Mouse (Mus musculus) hindbrain, embryonic 16.5 days (tissue): ENCODE data around the gene Znfx1. TPM values are rescaled to one million over a fixed set of nuclear protein-coding genes. Genes with fewer than 3 reads are reported as not detected.

Experiments
- ATAC-seq: fragments of 200-750 bp; cut with Nextera tagmentation; 2 replicates; pipeline ENCODE4 v1.8.0; 2017; ENCODE audit warnings: moderate TSS enrichment, moderate library complexity
- H3K27ac ChIP-seq: fragments of 300-500 bp; sonication (generic); 2 replicates; pipeline ENCODE4 v1.5.1; 2014; ENCODE audit warnings: low read depth, mild to moderate bottlenecking, control low read depth, low read length, moderate library complexity
- H3K27me3 ChIP-seq: fragments of 300-500 bp; sonication (generic); replicated peaks from 2 replicates; pipeline ENCODE4 v1.6.1; 2014; ENCODE audit warnings: low read length; ENCODE audit not compliant: control insufficient read depth, insufficient read depth
- H3K36me3 ChIP-seq: fragments of 300-500 bp; sonication (generic); 2 replicates; pipeline ENCODE4 v1.6.1; 2014; ENCODE audit warnings: mild to moderate bottlenecking, low read length, moderate library complexity, mixed read lengths; ENCODE audit not compliant: control insufficient read depth, insufficient read depth
- H3K4me1 ChIP-seq: fragments of 300-500 bp; sonication (generic); 2 replicates; pipeline ENCODE4 v1.6.1; 2014; ENCODE audit warnings: low read depth, low read length; ENCODE audit not compliant: control insufficient read depth, insufficient read depth
- H3K4me2 ChIP-seq: fragments of 300-500 bp; sonication (generic); 2 replicates; pipeline ENCODE4 v1.6.1; 2014; ENCODE audit warnings: mild to moderate bottlenecking, low read length, control low read depth, moderate library complexity
- H3K4me3 ChIP-seq: fragments of 300-500 bp; sonication (generic); 2 replicates; pipeline ENCODE4 v1.5.1; 2014; ENCODE audit warnings: mild to moderate bottlenecking, low read length, control low read depth, moderate library complexity
- H3K9ac ChIP-seq: fragments of 300-500 bp; sonication (generic); 2 replicates; pipeline ENCODE4 v1.6.1; 2014; ENCODE audit warnings: low read depth, mild to moderate bottlenecking, control low read depth, low read length, moderate library complexity
- H3K9me3 ChIP-seq: fragments of 300-500 bp; sonication (generic); 2 replicates; pipeline ENCODE4 v1.6.1; 2014; ENCODE audit warnings: mild to moderate bottlenecking, low read length, moderate library complexity; ENCODE audit not compliant: control insufficient read depth
- WGBS: fragments of 180-500 bp; shearing (Covaris S2); extraction: QIAGEN DNeasy Blood & Tissue Kit; methylation state at CpG from one replicate; pipeline ENCODE4 v1.1.7; 2014; 5-methylcytosine and 5-hydroxymethylcytosine counted together
- polyA plus RNA-seq: library from polyadenylated mRNA; unstranded; fragments of >200 nt; fragmentation: Nextera tagmentation; extraction: Ambion mirVana; gene quantifications from 2 replicates; pipeline ENCODE4 v1.2.1, GENCODE M21; 2015

Gene Znfx1
- polyA plus RNA-seq, 1 experiment from 2014 or later = 6.8 TPM

GRCm38 (mm10) chr2:166995796-166996532 is 66.9 kb downstream of the Znfx1 start, which contains the start of gene Stau1:
TSS of gene Stau1 (minus strand) at chr2:166996299.
- H3K27me3 ChIP-seq = no peaks in the 10 kb centered on the region
- peak within 1 kb of the TSS; percentile 97 for H3K27ac ChIP-seq
- H3K9me3 ChIP-seq = no peaks in the 10 kb centered on the region
- peaks cover 20% of the 10 kb centered on the region for H3K4me1 ChIP-seq
- peak within 1 kb of the TSS; percentile 96 for H3K9ac ChIP-seq
- H3K4me3 ChIP-seq = peak within 1 kb of the TSS; percentile 93
- under 1% methylated on average over 65 of the region's 88 CpGs for WGBS
- ATAC-seq = peak; percentile 99
- H3K4me2 ChIP-seq = peak within 1 kb of the TSS; percentile 58
- no peaks in the 10 kb centered on the region for H3K36me3 ChIP-seq

DNA sequence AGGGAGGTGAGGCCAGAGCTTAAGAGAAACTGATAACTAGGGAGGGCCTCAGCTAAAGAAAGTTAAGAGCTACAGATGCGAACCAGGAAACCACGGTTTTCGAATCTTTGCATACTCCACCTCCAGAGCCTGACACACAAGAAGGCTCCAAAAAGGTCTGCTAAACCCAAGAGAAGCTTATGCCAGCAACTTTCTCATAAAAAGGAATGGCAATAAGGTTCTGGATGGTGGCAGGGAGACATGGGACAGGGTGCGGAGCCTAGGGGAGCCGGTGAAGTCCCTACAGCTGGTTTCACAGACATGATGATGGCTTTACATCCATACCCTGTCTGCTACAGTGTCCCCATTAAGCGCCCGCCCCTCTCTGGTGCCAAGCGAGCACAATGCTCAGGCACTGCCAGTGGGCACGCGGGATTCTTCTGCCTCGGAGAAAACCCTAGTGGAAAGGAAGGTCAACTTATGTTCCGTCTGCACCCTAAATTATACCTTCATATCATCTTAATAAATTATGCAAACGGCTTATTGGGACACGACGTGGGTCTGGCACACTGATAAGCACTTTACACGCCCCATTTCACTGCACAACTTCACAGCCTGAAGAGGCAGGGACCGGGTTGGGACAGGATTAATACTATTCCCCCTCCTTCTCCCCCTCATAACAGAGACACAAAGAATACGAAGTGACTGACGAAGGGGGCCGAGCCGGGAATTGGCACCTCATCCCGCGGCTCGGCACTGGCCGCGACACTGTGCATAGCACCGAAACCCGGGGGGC is 67.6 kb downstream of the Znfx1 start:
- H3K9ac ChIP-seq = peak overlapping the region; percentile 96
- whole genome bisulfite sequencing = 5% methylated on average over 28 of the region's 28 CpGs
- peak overlapping the region; percentile 93 for H3K4me3 ChIP-seq
- peaks cover 20% of the 10 kb centered on the region for H3K4me1 ChIP-seq
- H3K36me3 ChIP-seq = no peaks in the 10 kb centered on the region
- H3K27me3 ChIP-seq = no peaks in the 10 kb centered on the region
- ATAC-seq = peak; percentile 22; the same call in 1 of the 2 replicates
- H3K9me3 ChIP-seq = no peaks in the 10 kb centered on the region
- peak overlapping the region; percentile 58 for H3K4me2 ChIP-seq
- H3K27ac ChIP-seq = peak overlapping the region; percentile 97

DNA sequence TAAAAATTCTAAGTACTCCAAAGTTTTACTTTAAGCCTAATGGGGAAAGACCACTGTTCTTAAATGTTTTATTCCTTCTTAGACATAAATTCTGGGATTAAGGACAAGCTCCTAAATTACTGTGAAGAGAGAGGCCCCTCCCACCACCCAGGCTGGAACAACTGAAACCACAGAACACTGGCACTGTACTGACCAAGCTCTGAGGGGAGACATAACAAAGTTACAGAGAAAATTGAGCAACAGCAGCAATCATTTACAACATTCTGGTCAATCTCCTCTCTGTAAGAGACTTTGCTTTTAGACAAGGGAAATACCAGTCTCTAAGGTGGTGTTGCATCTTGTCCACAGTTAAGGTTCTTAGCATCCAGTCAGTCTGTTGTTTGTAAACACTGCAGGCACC is 70.9 kb downstream of the Znfx1 start:
- H3K27ac ChIP-seq = no peak overlapping the region
- no peak for ATAC-seq
- H3K27me3 ChIP-seq = no peaks in the 10 kb centered on the region
- H3K9me3 ChIP-seq = no peaks in the 10 kb centered on the region
- no peak overlapping the region for H3K4me2 ChIP-seq
- no peak overlapping the region for H3K9ac ChIP-seq
- H3K36me3 ChIP-seq = no peaks in the 10 kb centered on the region
- H3K4me1 ChIP-seq = peaks cover 20% of the 10 kb centered on the region
- H3K4me3 ChIP-seq = no peak overlapping the region

GRCm38 (mm10) chr2:166990861-166991260 is 72.0 kb downstream of the Znfx1 start:
- ATAC-seq = no peak
- no peaks in the 10 kb centered on the region for H3K36me3 ChIP-seq
- peaks cover 15% of the 10 kb centered on the region for H3K4me1 ChIP-seq
- H3K27me3 ChIP-seq = no peaks in the 10 kb centered on the region
- H3K27ac ChIP-seq = no peak overlapping the region
- H3K4me3 ChIP-seq = no peak overlapping the region
- no peaks in the 10 kb centered on the region for H3K9me3 ChIP-seq
- no peak overlapping the region for H3K4me2 ChIP-seq
- 87% methylated on average over 7 of the region's 7 CpGs for WGBS
- H3K9ac ChIP-seq = no peak overlapping the region

Other genes starting within 250 kb of the Znfx1 start
- gene Cse1l, start 157.0 kb downstream of the Znfx1 start, polyA plus RNA-seq = 90.8 and 97.4 TPM in 2 replicates
- gene Stau1, start 66.7 kb downstream of the Znfx1 start, polyA plus RNA-seq = 104 and 113 TPM in 2 replicates
- gene Ddx27, start 47.8 kb downstream of the Znfx1 start, polyA plus RNA-seq = 34.9 and 38.1 TPM in 2 replicates
- gene Kcnb1, start 127.1 kb upstream of the Znfx1 start, polyA plus RNA-seq = 3.2 TPM in 2 replicates
- gene Ptgis, start 177.6 kb upstream of the Znfx1 start, polyA plus RNA-seq = 4.2 and 5.5 TPM in 2 replicates